Mouse (Mus musculus): Measurements from ENCODE around the gene Hoxd1. TPM values are rescaled to one million over a fixed set of nuclear protein-coding genes. Genes with fewer than 3 reads are reported as not detected.

Hoxd1 gene
- not detected in 2 replicates for polyA plus RNA-seq (2015; fragmentation: Nextera tagmentation; extraction: Ambion mirVana)

- under 1% methylated on average over 61 of the region's 61 CpGs for WGBS (ENCODE audit: insufficient replicate concordance)
- no peak for ATAC-seq (ENCODE audit: low read depth)
- no peak for DNase-seq
Observed at GRCm38 (mm10) chr2:74762522-74763244, at the start of gene Hoxd1. Gene Hoxd1, plus strand, starts transcription at chr2:74762980.

GRCm38 (mm10) chr2:74713239-74714150 lies 49.3 kb upstream of the Hoxd1 start:
- H3K27me3 ChIP-seq: peaks cover 97% of the 10 kb centered on the region
- DNase-seq: no peak
- no peaks in the 10 kb centered on the region for H3K9me3 ChIP-seq (replicated peaks)
- WGBS (ENCODE audit: insufficient replicate concordance): 19% methylated on average over 19 of the region's 19 CpGs
- H3K36me3 ChIP-seq: no peaks in the 10 kb centered on the region
- H3K4me2 ChIP-seq: no peak overlapping the region
- H3K4me3 ChIP-seq (replicated peaks): no peak overlapping the region
- H3K9ac ChIP-seq: no peak overlapping the region
- H3K4me1 ChIP-seq (replicated peaks): no peaks in the 10 kb centered on the region
- no peak overlapping the region for H3K27ac ChIP-seq
- ATAC-seq (ENCODE audit: low read depth): no peak

More at GRCm38 (mm10) chr2:74762522-74763244, at the start of gene Hoxd1:
- no peak within 1 kb of the TSS for H3K27ac ChIP-seq
- H3K27me3 ChIP-seq: peaks cover 87% of the 10 kb centered on the region
- no peaks in the 10 kb centered on the region for H3K9me3 ChIP-seq (replicated peaks)
- no peaks in the 10 kb centered on the region for H3K36me3 ChIP-seq
- H3K4me2 ChIP-seq: peak within 1 kb of the TSS; percentile 60
- H3K9ac ChIP-seq: no peak within 1 kb of the TSS
- peak within 1 kb of the TSS; percentile 43 for H3K4me3 ChIP-seq (replicated peaks)
- H3K4me1 ChIP-seq (replicated peaks): peaks cover 8% of the 10 kb centered on the region; the same call in 1 of the 2 replicates

- 11% methylated on average over 18 of the region's 18 CpGs for WGBS (ENCODE audit: insufficient replicate concordance)
- H3K9ac ChIP-seq: no peak overlapping the region
- H3K27me3 ChIP-seq: peaks cover 97% of the 10 kb centered on the region
- no peak overlapping the region for H3K27ac ChIP-seq
- no peak overlapping the region for H3K4me3 ChIP-seq (replicated peaks)
- H3K4me1 ChIP-seq (replicated peaks): no peaks in the 10 kb centered on the region
- DNase-seq (no peak), ATAC-seq (ENCODE audit: low read depth) (no peak)
- H3K9me3 ChIP-seq (replicated peaks): no peaks in the 10 kb centered on the region
- no peak overlapping the region for H3K4me2 ChIP-seq
- no peaks in the 10 kb centered on the region for H3K36me3 ChIP-seq
Observed at GRCm38 (mm10) chr2:74714156-74714789, 48.5 kb upstream of the Hoxd1 start.

GRCm38 (mm10) chr2:74714881-74715280 lies 47.9 kb upstream of the Hoxd1 start:
- Histone ChIP-seq H3K9me3 (replicated peaks) (no peaks in the 10 kb centered on the region), H3K27ac (no peak overlapping the region), H3K4me2 (no peak overlapping the region), H3K4me1 (replicated peaks) (no peaks in the 10 kb centered on the region), H3K36me3 (no peaks in the 10 kb centered on the region), H3K9ac (no peak overlapping the region), H3K27me3 (peaks cover 96% of the 10 kb centered on the region), H3K4me3 (replicated peaks) (no peak overlapping the region)
- ATAC-seq (ENCODE audit: low read depth) (no peak), DNase-seq (no peak)
- WGBS (ENCODE audit: insufficient replicate concordance): 2% methylated on average over 14 of the region's 14 CpGs

- Histone ChIP-seq H3K9ac (no peak overlapping the region), H3K9me3 (replicated peaks) (no peaks in the 10 kb centered on the region), H3K4me2 (peak overlapping the region; percentile 32; the same call in 1 of the 2 replicates), H3K36me3 (no peaks in the 10 kb centered on the region), H3K27ac (no peak overlapping the region), H3K4me3 (replicated peaks) (no peak overlapping the region; the same call in 1 of the 2 replicates), H3K27me3 (peaks cover 96% of the 10 kb centered on the region), H3K4me1 (replicated peaks) (no peaks in the 10 kb centered on the region)
- no peak for ATAC-seq (ENCODE audit: low read depth)
- DNase-seq: peak; percentile 42
- 3% methylated on average over 26 of the region's 26 CpGs for WGBS (ENCODE audit: insufficient replicate concordance)
Observed at GRCm38 (mm10) chr2:74715504-74716241, 47.1 kb upstream of the Hoxd1 start.

DNA sequence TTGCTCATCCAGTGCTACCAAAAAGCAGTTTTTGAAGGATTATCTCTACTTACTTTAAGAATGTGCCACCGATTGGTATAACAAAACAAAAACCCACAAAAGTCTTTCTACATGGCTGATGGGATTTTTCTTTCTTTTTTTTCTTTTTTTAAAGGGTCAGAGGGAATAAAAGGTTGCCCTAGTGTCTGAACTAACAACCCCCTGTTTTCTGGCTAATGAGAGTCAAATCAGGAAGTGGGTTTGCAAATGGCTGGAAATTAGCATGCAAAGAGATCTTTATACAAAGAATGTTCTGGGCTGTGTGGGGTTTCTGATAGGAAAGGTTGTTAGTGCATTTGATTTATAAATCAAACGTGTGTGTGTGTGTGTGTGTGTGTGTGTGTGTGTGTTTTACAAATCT lies 42.4 kb upstream of the Hoxd1 start:
- no peak overlapping the region for H3K9ac ChIP-seq
- no peak overlapping the region for H3K4me3 ChIP-seq (replicated peaks)
- no peak overlapping the region for H3K27ac ChIP-seq
- no peaks in the 10 kb centered on the region for H3K4me1 ChIP-seq (replicated peaks)
- no peaks in the 10 kb centered on the region for H3K36me3 ChIP-seq
- H3K4me2 ChIP-seq: no peak overlapping the region
- ATAC-seq (ENCODE audit: low read depth) (no peak), DNase-seq (no peak)
- H3K27me3 ChIP-seq: peaks cover 96% of the 10 kb centered on the region
- WGBS (ENCODE audit: insufficient replicate concordance): 18% methylated on average over 2 of the region's 2 CpGs
- no peaks in the 10 kb centered on the region for H3K9me3 ChIP-seq (replicated peaks)

- no peaks in the 10 kb centered on the region for H3K9me3 ChIP-seq (replicated peaks)
- 31% methylated on average over 5 of the region's 5 CpGs for WGBS (ENCODE audit: insufficient replicate concordance)
- H3K4me2 ChIP-seq: no peak overlapping the region
- H3K27me3 ChIP-seq: peaks cover 96% of the 10 kb centered on the region
- no peak overlapping the region for H3K4me3 ChIP-seq (replicated peaks)
- no peak for ATAC-seq (ENCODE audit: low read depth)
- H3K27ac ChIP-seq: no peak overlapping the region
- H3K4me1 ChIP-seq (replicated peaks): no peaks in the 10 kb centered on the region
- DNase-seq: no peak
- no peak overlapping the region for H3K9ac ChIP-seq
- H3K36me3 ChIP-seq: no peaks in the 10 kb centered on the region
Observed at GRCm38 (mm10) chr2:74720955-74721491, 41.8 kb upstream of the Hoxd1 start.

DNA sequence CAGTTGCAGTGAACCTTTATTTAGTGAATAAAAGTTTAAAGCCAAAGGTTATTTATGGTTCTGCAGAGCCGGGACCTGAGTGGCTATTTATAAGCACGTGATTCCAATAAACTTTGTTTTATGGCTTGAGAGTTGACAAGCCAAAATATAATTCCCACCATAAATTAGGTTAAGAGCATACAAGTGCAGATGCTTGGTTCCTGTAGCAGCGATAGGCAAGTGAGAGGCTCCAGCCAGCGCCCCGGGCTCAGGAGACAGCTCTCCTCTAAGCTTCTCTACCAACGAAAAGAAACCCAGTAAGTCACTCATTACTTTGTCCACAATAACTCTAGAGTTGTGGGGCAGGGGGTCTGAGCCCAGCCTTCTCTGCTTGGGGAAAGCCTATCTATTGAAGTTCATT lies 40.9 kb upstream of the Hoxd1 start:
- H3K9me3 ChIP-seq (replicated peaks): no peaks in the 10 kb centered on the region
- ATAC-seq (ENCODE audit: low read depth): no peak
- H3K4me1 ChIP-seq (replicated peaks): no peaks in the 10 kb centered on the region
- H3K4me2 ChIP-seq: no peak overlapping the region
- no peak overlapping the region for H3K9ac ChIP-seq
- no peak for DNase-seq
- WGBS (ENCODE audit: insufficient replicate concordance): 23% methylated on average over 6 of the region's 6 CpGs
- H3K27ac ChIP-seq: no peak overlapping the region
- H3K27me3 ChIP-seq: peaks cover 96% of the 10 kb centered on the region
- no peak overlapping the region for H3K4me3 ChIP-seq (replicated peaks)
- no peaks in the 10 kb centered on the region for H3K36me3 ChIP-seq

- no peak overlapping the region for H3K4me3 ChIP-seq (replicated peaks)
- H3K36me3 ChIP-seq: no peaks in the 10 kb centered on the region
- H3K27ac ChIP-seq: no peak overlapping the region
- no peak overlapping the region for H3K9ac ChIP-seq
- peaks cover 96% of the 10 kb centered on the region for H3K27me3 ChIP-seq
- no peak overlapping the region for H3K4me2 ChIP-seq
- DNase-seq (no peak), ATAC-seq (ENCODE audit: low read depth) (no peak)
- WGBS (ENCODE audit: insufficient replicate concordance): 15% methylated on average over 8 of the region's 8 CpGs
- H3K4me1 ChIP-seq (replicated peaks): no peaks in the 10 kb centered on the region
- H3K9me3 ChIP-seq (replicated peaks): no peaks in the 10 kb centered on the region
Observed at GRCm38 (mm10) chr2:74722949-74723348, 39.8 kb upstream of the Hoxd1 start.

- ATAC-seq (ENCODE audit: low read depth): no peak
- no peak for DNase-seq
- no peak overlapping the region for H3K4me2 ChIP-seq
- H3K4me3 ChIP-seq (replicated peaks): no peak overlapping the region
- no peak overlapping the region for H3K9ac ChIP-seq
- H3K27ac ChIP-seq: no peak overlapping the region
- H3K36me3 ChIP-seq: no peaks in the 10 kb centered on the region
- no peaks in the 10 kb centered on the region for H3K9me3 ChIP-seq (replicated peaks)
- no peaks in the 10 kb centered on the region for H3K4me1 ChIP-seq (replicated peaks)
- 33% methylated on average over 7 of the region's 7 CpGs for WGBS (ENCODE audit: insufficient replicate concordance)
- H3K27me3 ChIP-seq: peaks cover 99% of the 10 kb centered on the region
Observed at GRCm38 (mm10) chr2:74724244-74725015, 38.4 kb upstream of the Hoxd1 start.

All from liver, embryonic 13.5 days (tissue).